Mouse (Mus musculus) midbrain, embryonic 14.5 days (tissue): ENCODE data around the gene Dpp4. TPM values are rescaled to one million over a fixed set of nuclear protein-coding genes. Genes with fewer than 3 reads are reported as not detected.

Experiments used
- ATAC-seq: fragments of 200-750 bp; cut with Nextera tagmentation; 2 replicates; pipeline ENCODE4 v1.8.0; 2017; ENCODE audit warnings: moderate number of reproducible peaks, moderate library complexity; ENCODE audit not compliant: low FRiP score, low TSS enrichment
- DNase-seq: peaks from one replicate; pipeline ENCODE4 v3.0.0-alpha.2; 2015
- H3K27ac ChIP-seq: fragments of 300-500 bp; sonication (generic); replicated peaks from 2 replicates; pipeline ENCODE4 v1.5.1; 2014; ENCODE audit warnings: mild to moderate bottlenecking, low read depth, low read length, moderate library complexity
- H3K27me3 ChIP-seq: fragments of 300-500 bp; sonication (generic); 2 replicates; pipeline ENCODE4 v1.6.1; 2014; ENCODE audit warnings: low read length, control low read depth, mixed read lengths; ENCODE audit not compliant: control insufficient read depth, insufficient read depth
- H3K36me3 ChIP-seq: fragments of 300-500 bp; sonication (generic); 2 replicates; pipeline ENCODE4 v1.6.1; 2014; ENCODE audit warnings: low read length, control low read depth; ENCODE audit not compliant: control insufficient read depth, insufficient read depth
- H3K4me1 ChIP-seq: fragments of 300-500 bp; sonication (generic); 2 replicates; pipeline ENCODE4 v1.6.1; 2014; ENCODE audit warnings: mild to moderate bottlenecking, antibody characterized with exemption, low read length, control low read depth; ENCODE audit not compliant: control insufficient read depth, insufficient read depth
- H3K4me2 ChIP-seq: fragments of 300-500 bp; sonication (generic); 2 replicates; pipeline ENCODE4 v1.6.1; 2014; ENCODE audit warnings: mild to moderate bottlenecking, low read length, moderate library complexity
- H3K4me3 ChIP-seq: fragments of 300-500 bp; sonication (generic); replicated peaks from 2 replicates; pipeline ENCODE4 v1.5.1; 2014; ENCODE audit warnings: low read depth, low read length
- H3K9ac ChIP-seq: fragments of 300-500 bp; sonication (generic); replicated peaks from 2 replicates; pipeline ENCODE4 v1.6.1; 2014; ENCODE audit warnings: mild to moderate bottlenecking, low read length, moderate library complexity
- H3K9me3 ChIP-seq: fragments of 300-500 bp; sonication (generic); 2 replicates; pipeline ENCODE4 v1.6.1; 2016; ENCODE audit warnings: low read length, control low read depth, mixed read lengths; ENCODE audit not compliant: control insufficient read depth
- WGBS: fragments of 180-500 bp; shearing (Covaris S2); extraction: QIAGEN DNeasy Blood & Tissue Kit; methylation state at CpG from one replicate; pipeline ENCODE4 v1.1.7; 2014; 5-methylcytosine and 5-hydroxymethylcytosine counted together
- polyA plus RNA-seq: library from polyadenylated mRNA; unstranded; fragments of >200 nt; fragmentation: Nextera tagmentation; extraction: Ambion mirVana; gene quantifications from 2 replicates; pipeline ENCODE4 v1.2.1, GENCODE M21; 2014

Gene Dpp4
- polyA plus RNA-seq, 1 experiment from 2014 or later, result 1.5 TPM

DNA sequence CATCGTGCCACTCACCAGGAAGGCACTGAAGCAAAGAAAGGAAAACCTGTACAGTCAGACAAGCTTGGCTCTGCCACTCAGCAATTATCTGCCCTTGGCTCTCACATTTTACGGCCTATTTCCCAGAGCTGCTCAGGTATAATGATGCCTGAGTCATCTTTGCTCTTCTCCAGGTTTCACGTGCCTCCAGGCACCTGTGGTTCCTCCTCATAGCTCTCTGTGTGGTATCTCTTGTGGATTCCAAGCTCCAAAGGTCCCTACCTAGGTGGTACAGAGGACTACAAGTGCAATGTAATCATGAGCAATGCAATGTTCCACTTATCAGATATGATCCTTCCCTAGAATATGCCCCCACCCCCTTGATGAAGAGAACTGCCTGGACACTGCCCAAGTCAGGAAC is 8.0 kb upstream of the Dpp4 start:
- DNase-seq (no peak), ATAC-seq (no peak)
- H3K36me3 ChIP-seq, result no peaks in the 10 kb centered on the region
- WGBS, result 89% methylated on average over 3 of the region's 3 CpGs
- H3K9ac ChIP-seq, result no peak overlapping the region
- no peak overlapping the region for H3K4me3 ChIP-seq
- no peak overlapping the region for H3K27ac ChIP-seq
- no peaks in the 10 kb centered on the region for H3K27me3 ChIP-seq
- H3K4me1 ChIP-seq, result no peaks in the 10 kb centered on the region
- no peaks in the 10 kb centered on the region for H3K9me3 ChIP-seq
- H3K4me2 ChIP-seq, result no peak overlapping the region

DNA sequence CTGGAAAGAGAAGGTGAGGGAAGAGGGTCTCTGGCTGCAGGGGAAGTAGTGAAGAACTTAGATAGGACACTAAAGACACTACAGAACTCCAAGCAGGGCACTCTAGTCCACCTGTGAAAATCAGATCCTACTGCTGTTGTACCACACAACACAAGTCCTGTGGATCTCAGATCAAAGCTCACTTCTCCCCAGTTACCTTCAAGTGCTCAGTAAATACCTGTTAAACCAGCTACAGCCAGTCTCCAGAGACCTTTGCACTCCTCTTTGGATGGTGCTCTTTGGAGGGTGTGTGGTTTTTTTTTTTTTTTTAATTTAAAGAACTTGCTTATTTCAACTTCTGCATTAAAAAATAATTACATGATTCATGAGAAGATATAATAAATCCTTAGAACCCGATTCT is 5.2 kb upstream of the Dpp4 start:
- Histone ChIP-seq H3K4me2 (no peak overlapping the region), H3K36me3 (no peaks in the 10 kb centered on the region), H3K4me1 (no peaks in the 10 kb centered on the region), H3K9ac (no peak overlapping the region), H3K9me3 (no peaks in the 10 kb centered on the region), H3K27ac (no peak overlapping the region), H3K4me3 (no peak overlapping the region), H3K27me3 (0 out of 2 replicates have a peak, but pooled peaks cover under 1% of the 10 kb centered on the region)
- 91% methylated on average over 1 of the region's 1 CpGs for WGBS
- no peak for DNase-seq
- ATAC-seq, result no peak

DNA sequence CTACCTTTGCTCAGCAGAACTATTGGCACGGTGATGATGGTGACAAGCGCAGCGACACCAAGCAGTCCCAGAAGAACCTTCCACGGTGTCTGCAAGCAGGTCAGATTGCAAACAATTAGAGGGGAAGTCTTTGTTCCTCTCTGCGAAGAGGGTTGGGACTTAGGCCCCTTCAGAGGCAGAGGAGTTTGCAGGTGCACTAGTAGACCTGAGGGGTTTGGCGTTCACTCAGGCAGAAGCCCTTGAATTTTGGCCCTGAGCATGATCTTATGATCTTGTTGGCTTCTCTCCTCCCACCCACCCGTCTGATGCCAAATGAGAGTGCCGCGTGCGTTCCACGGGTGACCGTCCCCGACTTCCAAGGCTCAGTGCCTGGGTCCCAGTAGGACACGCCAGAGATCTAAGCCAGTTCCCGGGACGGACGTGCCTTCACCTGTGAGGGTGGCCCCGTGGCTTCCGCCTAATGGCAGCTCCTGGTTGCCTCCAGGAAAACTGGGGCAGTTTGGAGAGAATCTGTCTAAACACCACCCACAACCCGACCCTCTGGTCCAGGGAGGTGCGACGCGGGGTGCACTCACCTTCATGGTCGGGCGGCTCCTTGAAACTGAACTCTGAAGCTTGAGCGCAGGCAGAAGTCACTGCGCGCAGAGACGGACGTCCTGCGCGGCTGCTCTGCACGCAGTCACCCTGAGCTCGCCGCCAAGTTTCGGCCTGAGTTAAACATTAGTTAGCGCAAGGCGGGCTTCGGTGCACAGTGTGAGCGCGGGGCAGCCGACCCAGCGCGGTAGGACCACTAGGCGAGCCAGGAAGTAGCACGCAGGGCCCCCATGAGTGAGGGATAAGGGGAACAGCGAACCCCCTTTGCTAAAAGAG is 585 bp downstream of the Dpp4 start:
- Histone ChIP-seq H3K4me3 (peak overlapping the region; percentile 37), H3K9me3 (no peaks in the 10 kb centered on the region), H3K9ac (peak overlapping the region; percentile 39; the same call in 1 of the 2 replicates), H3K36me3 (no peaks in the 10 kb centered on the region), H3K27ac (no peak overlapping the region), H3K4me2 (peak overlapping the region; percentile 84), H3K4me1 (peaks cover 10% of the 10 kb centered on the region; the same call in 1 of the 2 replicates), H3K27me3 (0 out of 2 replicates have a peak, but pooled peaks cover 16% of the 10 kb centered on the region)
- peak; percentile 51; the same call in 1 of the 2 replicates for ATAC-seq
- peak; percentile 67 for DNase-seq
- WGBS, result 7% methylated on average over 47 of the region's 47 CpGs

DNA sequence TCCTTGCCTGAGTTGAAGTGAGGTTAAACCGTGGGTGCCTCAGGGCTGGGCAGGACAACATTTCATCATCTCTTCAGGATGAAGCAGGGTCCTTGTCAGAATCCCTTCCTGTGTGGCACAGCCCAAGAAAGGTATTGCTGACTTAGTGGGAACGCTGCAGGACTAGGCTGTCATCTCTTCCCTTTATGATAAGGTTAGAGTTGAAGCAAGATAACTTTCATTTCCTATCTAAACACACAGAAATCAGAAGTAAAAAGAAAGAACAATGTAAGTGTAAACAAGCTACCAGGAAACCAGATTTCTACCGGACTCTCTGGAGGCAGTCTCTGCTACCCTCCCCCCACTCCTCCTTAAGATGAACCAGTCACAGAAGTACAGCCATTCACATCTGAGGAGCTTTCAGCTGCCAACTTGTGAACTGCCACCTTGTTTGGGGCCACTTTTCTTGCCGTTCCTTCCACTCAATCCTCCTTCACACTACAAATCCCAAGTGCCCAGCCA is 3.3 kb downstream of the Dpp4 start:
- Histone ChIP-seq H3K27ac (no peak overlapping the region), H3K4me3 (no peak overlapping the region), H3K27me3 (0 out of 2 replicates have a peak, but pooled peaks cover 16% of the 10 kb centered on the region), H3K9me3 (no peaks in the 10 kb centered on the region), H3K36me3 (no peaks in the 10 kb centered on the region), H3K4me1 (peaks cover 10% of the 10 kb centered on the region; the same call in 1 of the 2 replicates), H3K4me2 (no peak overlapping the region), H3K9ac (no peak overlapping the region)
- ATAC-seq (no peak), DNase-seq (no peak)
- WGBS, result 44% methylated on average over 4 of the region's 4 CpGs

DNA sequence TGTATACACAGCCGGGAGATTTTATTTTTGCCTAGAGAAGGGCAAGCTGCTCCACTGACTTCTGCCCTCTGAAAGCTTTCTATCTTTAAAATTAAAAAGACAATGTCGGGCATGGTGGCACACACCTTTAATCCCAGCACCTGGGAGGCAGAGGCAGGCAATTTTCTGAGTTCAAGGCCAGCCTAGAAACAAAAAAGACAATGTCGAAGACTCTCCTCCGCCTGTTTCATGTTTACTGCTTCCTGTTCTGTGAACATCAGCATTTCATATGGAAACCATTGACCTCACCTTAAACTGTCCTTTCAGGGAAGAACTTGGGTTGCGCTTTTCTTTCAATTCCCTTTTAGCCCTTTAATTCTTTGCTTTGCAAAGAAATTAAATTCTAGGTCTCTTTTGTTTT is 3.8 kb downstream of the Dpp4 start:
- Histone ChIP-seq H3K36me3 (no peaks in the 10 kb centered on the region), H3K9me3 (no peaks in the 10 kb centered on the region), H3K27ac (no peak overlapping the region), H3K9ac (no peak overlapping the region), H3K4me2 (no peak overlapping the region), H3K27me3 (0 out of 2 replicates have a peak, but pooled peaks cover 16% of the 10 kb centered on the region), H3K4me1 (peaks cover 10% of the 10 kb centered on the region; the same call in 1 of the 2 replicates), H3K4me3 (no peak overlapping the region)
- no peak for DNase-seq
- no peak for ATAC-seq
- 89% methylated on average over 5 of the region's 5 CpGs for WGBS

DNA sequence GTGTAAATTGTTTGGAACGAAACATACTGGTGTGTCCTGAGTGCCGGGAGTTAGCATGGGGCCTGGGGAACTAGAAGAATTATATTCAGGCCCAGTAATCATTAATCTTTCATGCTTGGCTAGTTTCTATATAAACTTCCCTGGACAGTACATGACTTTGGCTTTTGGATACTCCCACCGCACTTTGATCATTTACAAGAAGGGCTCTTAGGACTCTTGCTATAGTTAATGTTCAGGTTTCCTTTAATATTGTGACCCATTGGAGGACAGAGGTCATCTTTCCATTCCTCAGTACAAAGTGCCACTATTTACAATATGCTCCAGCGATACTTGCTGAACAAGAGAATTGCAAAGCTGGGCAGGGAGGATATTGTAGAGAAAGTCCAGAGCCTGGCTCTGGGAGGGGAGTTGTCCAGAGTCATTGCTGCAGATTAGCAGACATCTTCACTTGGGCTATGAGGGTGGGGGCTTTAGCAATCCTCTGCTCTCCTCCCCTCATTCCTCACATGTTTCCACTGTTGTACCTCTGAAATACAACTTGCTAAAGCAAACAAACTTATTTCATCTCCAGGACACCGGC is 8.4 kb downstream of the Dpp4 start:
- ATAC-seq, result no peak
- DNase-seq, result no peak
- no peak overlapping the region for H3K4me2 ChIP-seq
- 89% methylated on average over 5 of the region's 5 CpGs for WGBS
- H3K27ac ChIP-seq, result no peak overlapping the region
- no peak overlapping the region for H3K4me3 ChIP-seq
- H3K9ac ChIP-seq, result no peak overlapping the region
- no peaks in the 10 kb centered on the region for H3K4me1 ChIP-seq
- H3K36me3 ChIP-seq, result no peaks in the 10 kb centered on the region
- H3K27me3 ChIP-seq, result no peaks in the 10 kb centered on the region
- no peaks in the 10 kb centered on the region for H3K9me3 ChIP-seq

DNA sequence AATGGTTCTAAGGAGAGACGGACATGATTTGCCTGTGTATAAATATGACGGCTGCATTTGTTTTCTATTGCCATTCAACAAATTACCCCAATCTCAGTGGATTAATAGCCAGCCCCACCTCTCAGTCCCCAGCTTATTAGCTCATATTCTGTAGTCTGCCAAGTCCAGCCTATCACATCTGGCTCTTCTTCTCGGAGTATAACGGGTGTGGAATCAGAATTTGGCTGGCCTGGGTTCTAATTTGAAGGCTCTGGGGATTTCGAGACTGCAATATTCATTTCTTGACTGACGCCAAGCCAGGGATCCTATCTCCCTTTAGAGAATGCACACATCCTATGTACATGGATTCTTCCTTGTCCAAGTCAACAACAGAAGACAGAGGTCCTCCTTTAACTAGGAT is 11.0 kb downstream of the Dpp4 start:
- no peaks in the 10 kb centered on the region for H3K4me1 ChIP-seq
- no peaks in the 10 kb centered on the region for H3K9me3 ChIP-seq
- ATAC-seq (no peak), DNase-seq (no peak)
- H3K27me3 ChIP-seq, result no peaks in the 10 kb centered on the region
- H3K36me3 ChIP-seq, result no peaks in the 10 kb centered on the region
- no peak overlapping the region for H3K4me3 ChIP-seq
- H3K9ac ChIP-seq, result no peak overlapping the region
- 88% methylated on average over 6 of the region's 6 CpGs for WGBS
- no peak overlapping the region for H3K4me2 ChIP-seq
- no peak overlapping the region for H3K27ac ChIP-seq

DNA sequence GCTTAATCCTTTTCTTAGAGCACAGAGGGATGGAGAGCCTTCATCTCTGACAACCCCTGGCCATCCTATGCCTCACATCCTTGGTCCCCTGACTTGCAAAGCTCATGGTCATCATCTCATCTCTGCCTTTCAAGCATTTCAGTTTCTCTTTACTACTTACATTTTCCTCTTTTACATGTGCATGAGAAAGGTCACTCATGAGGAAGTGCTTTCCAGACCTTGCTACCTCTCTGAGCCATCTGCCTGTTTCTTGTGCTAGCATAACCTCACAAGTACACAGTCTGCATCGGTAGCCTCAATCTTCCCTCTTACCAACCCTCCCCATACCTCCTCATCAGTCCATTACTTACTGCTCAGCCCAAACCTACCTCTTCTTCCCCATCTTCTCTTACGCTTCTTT is 12.2 kb downstream of the Dpp4 start:
- 90% methylated on average over 2 of the region's 2 CpGs for WGBS
- ATAC-seq (no peak), DNase-seq (no peak)
- H3K9me3 ChIP-seq, result no peaks in the 10 kb centered on the region
- H3K4me1 ChIP-seq, result no peaks in the 10 kb centered on the region
- no peak overlapping the region for H3K4me3 ChIP-seq
- H3K9ac ChIP-seq, result no peak overlapping the region
- no peak overlapping the region for H3K27ac ChIP-seq
- no peaks in the 10 kb centered on the region for H3K27me3 ChIP-seq
- no peaks in the 10 kb centered on the region for H3K36me3 ChIP-seq
- H3K4me2 ChIP-seq, result no peak overlapping the region
